Mouse (Mus musculus): ENCODE measurements around the gene Ace.
A peak's percentile ranks its signal among the peaks of the same experiment; 100 is the strongest.
"Not testable (repeated sequence)": the region's sequence is repeated elsewhere in the genome, so short reads cannot be mapped to it uniquely, and the experiment has no call there.

The Ace gene

GRCm38 (mm10) chr11:105989446-105989845 lies 21.7 kb downstream of the Ace start:
- no peak for DNase-seq (ENCODE audit: low read depth, low spot score)

- no peak for DNase-seq (ENCODE audit: low read depth, low spot score)
Measured at GRCm38 (mm10) chr11:105990231-105990630, 22.5 kb downstream of the Ace start.

- no peak for DNase-seq (ENCODE audit: low read depth, low spot score)
Measured at GRCm38 (mm10) chr11:105994375-105994774, 26.6 kb downstream of the Ace start, which contains the start of gene Ace3. TSS of gene Ace3 (plus strand) at chr11:105994675.

- DNase-seq (ENCODE audit: low read depth, low spot score) = no peak
Measured at GRCm38 (mm10) chr11:106000062-106000461, 32.3 kb downstream of the Ace start.

- DNase-seq (ENCODE audit: low read depth, low spot score) = peak; percentile 17
Measured at GRCm38 (mm10) chr11:106001718-106002117, 34.0 kb downstream of the Ace start.

- no peak for DNase-seq (ENCODE audit: low read depth, low spot score)
Measured at GRCm38 (mm10) chr11:106004576-106004975, 36.8 kb downstream of the Ace start.

- DNase-seq (ENCODE audit: low read depth, low spot score) = no peak
Measured at GRCm38 (mm10) chr11:106005970-106006369, 38.2 kb downstream of the Ace start.

- no peak for DNase-seq (ENCODE audit: low read depth, low spot score)
Measured at GRCm38 (mm10) chr11:106007821-106008220, 40.1 kb downstream of the Ace start, which contains the start of gene Kcnh6. TSS of gene Kcnh6 (plus strand) at chr11:106008124.

- no peak for DNase-seq (ENCODE audit: low read depth, low spot score)
Measured at GRCm38 (mm10) chr11:106012711-106013110, 45.0 kb downstream of the Ace start.

GRCm38 (mm10) chr11:106013556-106014225 lies 45.9 kb downstream of the Ace start:
- peak; percentile 40 for DNase-seq (ENCODE audit: low read depth, low spot score)

- DNase-seq (ENCODE audit: low read depth, low spot score) = peak; percentile 54
Measured at GRCm38 (mm10) chr11:106016440-106016839, 48.7 kb downstream of the Ace start.

- peak; percentile 36 for DNase-seq (ENCODE audit: low read depth, low spot score)
Measured at GRCm38 (mm10) chr11:106020051-106020763, 52.5 kb downstream of the Ace start.

GRCm38 (mm10) chr11:106025774-106026173 lies 58.0 kb downstream of the Ace start:
- no peak for DNase-seq (ENCODE audit: low read depth, low spot score)

GRCm38 (mm10) chr11:106026465-106027151 lies 58.9 kb downstream of the Ace start:
- peak; percentile 21 for DNase-seq (ENCODE audit: low read depth, low spot score)

- no peak for DNase-seq (ENCODE audit: low read depth, low spot score)
Measured at GRCm38 (mm10) chr11:106027607-106028006, 59.9 kb downstream of the Ace start.

- DNase-seq (ENCODE audit: low read depth, low spot score) = not testable (repeated sequence)
Measured at GRCm38 (mm10) chr11:106032074-106032473, 64.3 kb downstream of the Ace start.

- DNase-seq (ENCODE audit: low read depth, low spot score) = peak; percentile 31
Measured at GRCm38 (mm10) chr11:106033491-106033919, 65.8 kb downstream of the Ace start.

GRCm38 (mm10) chr11:106034986-106035385 lies 67.2 kb downstream of the Ace start:
- no peak for DNase-seq (ENCODE audit: low read depth, low spot score)

GRCm38 (mm10) chr11:106036548-106037417 lies 69.0 kb downstream of the Ace start, which contains the start of gene Dcaf7:
TSS of gene Dcaf7 (plus strand) at chr11:106036872.
- peak; percentile 97 for DNase-seq (ENCODE audit: low read depth, low spot score)

- DNase-seq (ENCODE audit: low read depth, low spot score) = peak; percentile 90
Measured at GRCm38 (mm10) chr11:106037418-106037751, 69.6 kb downstream of the Ace start.

All from telencephalon, adult 2 months (tissue).